Mouse (Mus musculus) kidney, adult 2 months (tissue): ENCODE data around the gene Klhl2.

Experiments
- CTCF ChIP-seq: fragments of 200-500 bp; conservative IDR thresholded peaks from 2 replicates; pipeline ENCODE4 v1.5.1; 2011; ENCODE audit warnings: low read depth, mild to moderate bottlenecking, control low read depth, low read length, moderate library complexity, mixed read lengths; ENCODE audit not compliant: insufficient read depth, insufficient read length
- POLR2A ChIP-seq: fragments of 200-500 bp; IDR thresholded peaks from one replicate; pipeline ENCODE4 v1.6.1; 2011; ENCODE audit warnings: low read depth, low read length, control low read depth

DNA sequence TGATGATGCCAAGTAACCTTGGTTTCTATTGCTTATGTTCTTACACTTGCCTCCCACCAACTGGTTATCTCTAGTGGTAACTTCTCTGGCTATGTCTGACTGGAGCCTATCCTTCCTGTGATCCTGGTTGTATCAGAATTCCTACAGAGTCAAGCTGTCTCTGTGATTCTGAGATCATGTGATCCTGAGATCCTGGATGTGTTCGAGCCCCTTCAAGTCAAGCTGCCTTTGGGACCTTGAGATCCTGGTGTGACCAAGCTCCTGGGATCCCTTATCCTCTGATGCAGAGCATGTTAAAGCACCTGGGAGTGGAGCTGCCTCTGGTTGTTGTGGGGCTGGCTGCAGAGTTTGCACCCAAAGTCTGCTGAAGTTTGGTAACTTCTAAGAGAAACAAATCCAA lies 146.6 kb downstream of the Klhl2 start:
- TF ChIP-seq CTCF (no peak), POLR2A (no peak)
